Mouse (Mus musculus) regulatory T cell (primary cell): ENCODE measurements at regions not wholly inside any gene's neighbourhood (a gene's known extent, or its start where the extent isn't known, plus 50 kb on each side); places are given as distances from the start of the nearest gene placed in this dataset.

ENCODE experiments used
- in situ Hi-C: fragments of 300-600 bp; cut with MboI, MseI; formaldehyde crosslinking; loops from one replicate; pipeline ENCODE4 v1.15.1; 2025; ENCODE audit warnings: high pct_unique_total_duplicates

GRCm38 (mm10) chr13:39823346-39823954 lies 537.8 kb downstream of the Ofcc1 start:
- in situ Hi-C loops, result no loop called here

- in situ Hi-C loops, result no loop called here
These were observed 586.7 kb downstream of the Ofcc1 start for GRCm38 (mm10) chr13:39774554-39774953.

GRCm38 (mm10) chr13:39774111-39774510 lies 587.1 kb downstream of the Ofcc1 start:
- in situ Hi-C loops, result no loop called here

GRCm38 (mm10) chr13:39769228-39769627 lies 592.0 kb downstream of the Ofcc1 start:
- in situ Hi-C loops, result no loop called here

GRCm38 (mm10) chr13:39766897-39767296 lies 594.4 kb downstream of the Ofcc1 start:
- in situ Hi-C loops, result no loop called here
